Mouse (Mus musculus): ENCODE measurements around the gene Odaph. TPM values are rescaled to one million over a fixed set of nuclear protein-coding genes. Genes with fewer than 3 reads are reported as not detected.

Gene Odaph
- polyA plus RNA-seq (2014; fragmentation: Illumina TruSeq; extraction: RNeasy Lipid Tissue Mini Kit (QIAGEN cat#74804); ENCODE audit: low read depth, low replicate concordance): not detected

DNA sequence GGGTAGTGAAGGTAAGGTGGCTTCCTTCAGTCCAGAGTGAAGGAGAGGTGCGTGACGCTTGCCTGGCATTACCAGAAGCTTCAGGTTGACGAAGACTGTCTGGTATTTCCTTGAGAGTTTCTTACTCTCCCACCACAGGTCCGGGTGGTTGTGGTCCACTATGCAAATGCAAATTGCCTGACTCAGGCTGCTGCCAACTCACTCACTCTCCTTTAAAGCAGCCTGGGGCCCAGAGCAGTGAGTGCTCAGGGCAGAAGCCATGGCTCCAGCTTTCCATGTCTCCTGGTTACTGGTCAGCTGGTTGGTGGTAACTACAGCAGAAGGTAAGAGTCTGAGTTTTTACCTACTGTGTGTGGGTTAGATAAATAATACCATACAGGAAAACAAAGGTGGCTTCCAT, at the start of gene Odaph:
TSS of gene Odaph (plus strand) at position 240 of the 400 bp plus-strand sequence.

DNA sequence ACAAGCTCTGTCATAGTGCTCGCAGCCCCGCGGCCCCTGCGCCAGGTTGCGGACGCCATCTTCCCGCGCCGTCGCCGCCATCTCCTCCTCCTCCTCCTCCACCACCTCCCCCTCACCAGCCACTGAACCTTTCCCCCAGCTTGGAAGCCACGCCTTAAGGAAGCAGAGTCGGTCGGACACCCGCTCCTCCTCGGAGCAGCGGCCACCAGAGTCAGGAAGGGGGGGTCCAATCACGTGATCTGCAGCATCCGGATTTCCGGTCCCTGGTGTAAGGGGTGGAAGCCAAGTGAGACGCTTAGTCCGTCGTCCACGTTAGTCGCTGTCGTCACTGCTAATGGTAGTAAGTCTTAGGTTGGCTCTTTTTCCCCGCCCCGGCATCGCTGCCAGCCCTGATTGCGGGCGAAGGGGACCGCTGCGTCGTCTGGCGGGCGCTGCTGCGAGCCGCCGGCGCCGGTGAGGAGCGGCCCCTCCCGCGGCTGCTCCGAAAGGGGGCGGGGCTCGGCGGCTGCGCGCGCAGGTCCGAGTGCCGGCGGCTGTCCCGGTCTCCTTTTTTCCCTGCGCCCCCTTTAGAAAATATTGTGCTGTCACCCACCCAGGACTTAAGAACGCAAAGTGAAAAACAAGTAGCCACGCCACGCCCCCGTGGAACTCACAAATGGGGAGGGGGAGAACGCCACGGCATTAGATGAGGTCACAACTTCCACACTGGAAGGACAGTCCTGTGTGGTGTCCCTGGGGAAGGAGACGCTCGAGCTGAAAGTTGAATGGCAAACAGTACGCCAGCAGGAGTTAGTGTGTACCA, 24.4 kb upstream of the Odaph start, which contains the start of gene Rchy1:
TSS of gene Rchy1 (minus strand) at position 430 of the 802 bp plus-strand sequence.

DNA sequence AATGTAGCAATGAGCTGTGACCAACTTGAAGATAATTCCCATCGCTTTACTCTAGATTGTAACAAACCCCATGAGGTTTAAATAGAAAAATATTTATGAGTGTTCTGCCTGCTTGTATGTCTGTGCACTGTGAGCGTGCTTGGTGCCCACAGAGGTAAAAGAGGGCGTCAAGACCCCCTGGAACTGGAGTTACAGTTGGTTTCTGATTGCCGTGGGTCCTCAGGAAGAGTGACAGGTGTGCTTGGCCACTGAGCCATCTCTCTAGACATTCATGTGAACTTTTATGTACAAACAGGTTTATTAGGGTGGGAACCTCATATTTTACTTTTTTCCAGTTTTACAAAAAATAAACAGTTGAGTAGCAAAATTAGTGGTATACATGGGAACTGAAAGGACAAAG, 56.5 kb downstream of the Odaph start, which contains the start of gene Cdkl2:
TSS of gene Cdkl2 (minus strand) at position 101 of the 400 bp plus-strand sequence.

Other genes with a start within 250 kb of the Odaph start
- 166 TPM for gene Rchy1, start 24.4 kb upstream of the Odaph start, polyA plus RNA-seq (2014; fragmentation: Illumina TruSeq; extraction: RNeasy Lipid Tissue Mini Kit (QIAGEN cat#74804); ENCODE audit: low read depth, low replicate concordance)
- 18.2 TPM for gene Cdkl2, start 56.4 kb downstream of the Odaph start, polyA plus RNA-seq (2014; fragmentation: Illumina TruSeq; extraction: RNeasy Lipid Tissue Mini Kit (QIAGEN cat#74804); ENCODE audit: low read depth, low replicate concordance)
- gene G3bp2, start 96.2 kb downstream of the Odaph start, polyA plus RNA-seq (2014; fragmentation: Illumina TruSeq; extraction: RNeasy Lipid Tissue Mini Kit (QIAGEN cat#74804); ENCODE audit: low read depth, low replicate concordance): 484 TPM
- 237 TPM for gene Uso1, start 150.5 kb downstream of the Odaph start, polyA plus RNA-seq (2014; fragmentation: Illumina TruSeq; extraction: RNeasy Lipid Tissue Mini Kit (QIAGEN cat#74804); ENCODE audit: low read depth, low replicate concordance)
- not detected for gene U90926, start 227.9 kb downstream of the Odaph start, polyA plus RNA-seq (2014; fragmentation: Illumina TruSeq; extraction: RNeasy Lipid Tissue Mini Kit (QIAGEN cat#74804); ENCODE audit: low read depth, low replicate concordance)

Data from adrenal gland, adult 10 weeks (tissue).